Mouse (Mus musculus): Measurements from ENCODE around the gene Dnajc16. TPM values are rescaled to one million over a fixed set of nuclear protein-coding genes. Genes with fewer than 3 reads are reported as not detected.

Gene Dnajc16
- 8.3 and 12.2 TPM in 2 replicates for polyA plus RNA-seq (2012; rRNA removed; ENCODE audit: low replicate concordance)

DNA sequence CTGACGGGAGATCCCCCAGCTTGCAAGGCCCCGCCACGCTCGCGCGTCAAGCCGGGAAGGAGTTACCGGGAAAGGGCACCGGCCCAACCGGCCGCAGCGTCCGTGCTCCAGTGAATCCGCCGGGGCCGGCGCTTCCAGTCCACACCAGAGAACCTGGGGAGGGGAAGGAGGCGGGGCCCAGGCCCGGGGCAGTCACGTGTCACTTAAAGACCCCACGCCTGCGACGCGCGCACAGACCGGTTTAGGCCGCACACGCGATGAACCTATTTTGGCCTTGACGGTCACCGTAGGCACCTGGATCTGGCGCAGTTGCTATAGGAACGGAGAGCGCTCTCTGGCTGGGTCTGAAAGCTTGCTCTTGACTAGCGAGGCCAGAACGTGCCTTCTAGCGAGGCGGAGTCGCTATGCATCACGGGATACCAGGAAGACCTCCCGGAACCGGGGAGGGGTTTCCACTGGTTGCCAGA, at the start of gene Dnajc16:
Dnajc16 (minus strand) TSS at position 408 of the 467 bp plus-strand sequence.

DNA sequence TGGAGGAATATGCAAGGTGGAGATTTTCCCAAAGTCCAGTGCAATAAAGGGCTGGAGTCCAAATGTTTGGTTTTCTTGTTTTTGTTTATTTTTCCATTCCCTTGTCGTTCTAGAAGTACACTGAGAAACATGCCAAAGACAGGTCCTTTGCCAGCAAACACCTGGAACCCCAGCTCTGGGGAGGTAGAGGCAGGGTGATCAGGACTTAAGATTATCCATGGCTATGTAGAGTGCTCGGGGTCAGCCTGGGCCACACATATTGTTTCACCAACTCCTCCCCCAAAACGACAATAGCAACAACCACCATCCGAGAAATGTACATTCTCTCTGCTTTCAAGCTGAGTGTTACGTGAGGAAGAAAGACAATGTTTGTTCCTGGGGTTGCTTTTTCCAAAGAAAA, 35.3 kb upstream of the Dnajc16 start, which contains the start of gene Cela2a:
Cela2a (minus strand) TSS at position 101 of the 400 bp plus-strand sequence.

DNA sequence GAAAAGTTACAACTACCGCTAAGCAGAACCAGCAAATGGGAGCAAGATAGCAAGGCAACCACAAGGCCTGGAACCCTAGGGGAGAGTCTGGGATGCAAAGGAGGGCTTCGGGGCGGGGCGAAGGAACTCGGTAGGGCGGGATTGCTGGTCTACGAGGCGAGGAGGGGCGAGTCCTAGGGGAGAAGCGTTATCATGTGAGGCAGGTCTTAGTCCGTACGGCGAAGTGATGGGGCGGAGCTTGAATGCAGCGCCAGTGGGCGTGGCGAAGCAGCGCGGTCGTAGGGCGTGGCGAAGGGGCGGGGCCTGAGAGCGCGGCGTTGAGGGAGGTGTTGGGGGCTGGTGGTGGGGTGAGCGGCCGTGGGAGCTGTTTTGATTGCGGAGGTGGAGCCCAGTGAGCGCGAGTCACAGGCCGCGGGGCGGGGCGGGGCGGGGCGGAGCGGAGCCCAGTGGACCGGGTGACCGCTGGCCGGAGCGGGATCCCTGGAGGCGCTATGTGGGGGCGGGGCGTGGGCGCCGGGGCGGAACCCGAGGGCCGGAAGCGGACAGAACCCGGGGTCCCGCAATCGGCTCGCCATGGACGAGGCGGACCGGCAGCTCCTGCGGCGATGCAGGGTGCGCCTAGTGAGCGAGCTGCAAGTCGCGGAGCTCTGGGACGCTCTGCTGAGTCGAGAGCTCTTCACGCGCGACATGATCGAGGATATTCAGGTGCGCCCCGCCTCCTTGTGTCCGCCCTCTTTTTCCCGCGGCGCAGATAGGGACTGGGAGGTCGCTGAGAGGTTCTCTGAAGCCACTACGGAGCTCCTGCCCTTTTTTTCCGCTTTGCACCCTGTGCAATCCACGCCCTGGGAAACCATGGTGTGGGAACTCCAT, 2.8 kb upstream of the Dnajc16 start, which contains the start of gene Casp9:
Casp9 (plus strand) TSS at position 331 of the 870 bp plus-strand sequence.

DNA sequence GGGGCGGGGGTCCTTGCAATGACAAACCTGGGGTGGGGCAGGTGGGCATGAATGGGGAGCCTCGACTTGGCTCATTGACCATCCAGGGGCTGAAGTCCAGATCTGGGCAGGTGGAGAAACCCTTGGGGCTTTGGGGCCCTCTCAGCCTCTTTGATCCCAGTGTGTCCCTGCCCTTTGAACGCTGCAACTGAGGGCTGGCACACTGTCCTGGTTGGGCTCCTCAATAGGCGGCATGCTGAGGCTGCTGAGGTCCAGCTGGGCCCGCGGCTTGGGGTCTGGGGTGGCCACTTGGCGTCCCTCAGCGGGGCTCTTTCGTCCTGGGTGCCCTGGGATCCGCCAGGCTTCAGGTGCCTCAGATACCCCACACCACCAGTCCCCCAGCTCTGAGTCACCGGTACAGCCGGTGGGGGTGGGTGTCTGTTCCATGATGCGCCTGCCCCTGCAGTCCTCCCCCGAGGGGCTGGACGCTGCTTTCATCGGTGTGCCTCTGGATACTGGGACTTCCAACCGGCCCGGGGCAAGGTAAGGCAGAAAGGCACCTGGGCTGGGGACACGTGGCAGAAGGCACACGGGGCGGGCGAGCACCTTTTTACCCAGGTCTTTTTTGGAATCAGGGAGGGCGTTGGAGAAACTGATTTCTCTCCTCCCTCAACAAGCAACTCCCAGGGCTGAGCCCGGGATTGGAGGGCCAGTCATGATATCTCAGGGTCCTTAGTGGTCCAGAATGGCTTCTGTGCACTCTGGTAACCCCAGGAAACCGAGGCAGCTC, 44.0 kb downstream of the Dnajc16 start, which contains the start of gene Agmat:
Agmat (plus strand) TSS at position 95 of the 769 bp plus-strand sequence.

DNA sequence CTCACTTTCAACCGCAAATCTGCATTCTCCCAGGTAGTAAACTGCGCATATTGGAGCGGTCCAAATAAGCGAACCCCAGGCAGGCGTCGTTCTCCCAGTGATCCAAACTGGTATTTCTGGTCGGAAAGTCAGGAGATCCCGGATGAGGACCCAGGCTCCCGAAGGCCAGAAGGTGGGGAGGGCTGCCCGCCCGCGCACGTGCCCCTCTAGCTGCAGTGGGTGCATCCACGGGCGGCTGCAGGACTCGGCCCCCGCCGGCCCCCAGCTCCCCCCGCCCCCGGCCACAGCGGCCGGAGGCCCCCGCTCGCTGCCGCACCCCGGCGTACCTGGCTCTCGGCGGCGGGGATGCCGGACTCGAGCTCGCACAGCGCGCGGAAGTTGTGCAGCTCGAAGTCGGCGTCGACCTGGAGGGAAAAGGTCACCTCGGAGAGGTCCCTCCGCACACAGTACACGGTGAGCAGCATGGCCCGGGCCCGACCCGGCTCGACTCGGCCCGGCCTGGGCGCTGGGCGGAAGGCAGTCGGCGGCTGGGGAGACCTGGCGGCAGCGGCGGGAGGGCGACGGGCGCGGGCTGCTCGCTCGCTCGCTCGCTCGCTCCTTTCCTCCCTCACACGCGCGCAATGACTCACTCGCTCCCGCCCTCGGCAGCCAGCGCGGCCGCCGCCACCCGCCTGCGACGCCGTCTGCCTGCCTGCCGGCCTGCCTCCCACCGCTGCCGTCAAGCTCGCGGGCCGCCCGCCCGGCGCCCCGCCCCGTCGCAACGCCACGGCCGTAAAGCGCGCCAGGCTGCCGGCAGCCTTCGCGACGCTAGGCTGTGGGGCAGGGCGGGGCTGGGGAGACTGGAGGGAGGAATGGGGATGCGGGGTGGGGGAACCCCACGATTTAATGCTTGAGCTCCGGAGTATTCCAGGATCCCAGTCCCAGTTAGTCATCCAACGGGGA, 67.7 kb downstream of the Dnajc16 start, which contains the start of gene Ddi2:
Ddi2 (minus strand) TSS at position 689 of the 942 bp plus-strand sequence.

Other genes with a start within 250 kb of the Dnajc16 start
- gene Fblim1, start 184.8 kb downstream of the Dnajc16 start, polyA plus RNA-seq (2012; rRNA removed; ENCODE audit: low replicate concordance) = 13.5 and 16.6 TPM in 2 replicates
- 1.2 TPM in 2 replicates for gene Tmem82, start 172.3 kb downstream of the Dnajc16 start, polyA plus RNA-seq (2012; rRNA removed; ENCODE audit: low replicate concordance)
- gene Slc25a34, start 167.1 kb downstream of the Dnajc16 start, polyA plus RNA-seq (2012; rRNA removed; ENCODE audit: low replicate concordance) = 2.3 and 8.3 TPM in 2 replicates
- gene Plekhm2, start 126.0 kb downstream of the Dnajc16 start, polyA plus RNA-seq (2012; rRNA removed; ENCODE audit: low replicate concordance) = 46.2 and 48.6 TPM in 2 replicates
- 3.5 and 23.2 TPM in 2 replicates for gene Rsc1a1, start 105.3 kb downstream of the Dnajc16 start, polyA plus RNA-seq (2012; rRNA removed; ENCODE audit: low replicate concordance)
- gene Ddi2, start 67.5 kb downstream of the Dnajc16 start, polyA plus RNA-seq (2012; rRNA removed; ENCODE audit: low replicate concordance) = 15.1 and 20.9 TPM in 2 replicates
- 2.4 TPM in 1 of 2 replicates, not detected in the other for gene Agmat, start 44.3 kb downstream of the Dnajc16 start, polyA plus RNA-seq (2012; rRNA removed; ENCODE audit: low replicate concordance)
- 21.4 and 21.9 TPM in 2 replicates for gene Casp9, start 2.7 kb upstream of the Dnajc16 start, polyA plus RNA-seq (2012; rRNA removed; ENCODE audit: low replicate concordance)
- 0.62 and 1.8 TPM in 2 replicates for gene Cela2a, start 35.2 kb upstream of the Dnajc16 start, polyA plus RNA-seq (2012; rRNA removed; ENCODE audit: low replicate concordance)
- not detected in 2 replicates for gene Ctrc, start 55.4 kb upstream of the Dnajc16 start, polyA plus RNA-seq (2012; rRNA removed; ENCODE audit: low replicate concordance)
- 83.3 and 134 TPM in 2 replicates for gene Efhd2, start 84.0 kb upstream of the Dnajc16 start, polyA plus RNA-seq (2012; rRNA removed; ENCODE audit: low replicate concordance)
- 0.16 and 0.20 TPM in 2 replicates for gene Fhad1, start 224.2 kb upstream of the Dnajc16 start, polyA plus RNA-seq (2012; rRNA removed; ENCODE audit: low replicate concordance)